Mouse (Mus musculus): Measurements from ENCODE around the gene Mok.

Mok gene

DNA sequence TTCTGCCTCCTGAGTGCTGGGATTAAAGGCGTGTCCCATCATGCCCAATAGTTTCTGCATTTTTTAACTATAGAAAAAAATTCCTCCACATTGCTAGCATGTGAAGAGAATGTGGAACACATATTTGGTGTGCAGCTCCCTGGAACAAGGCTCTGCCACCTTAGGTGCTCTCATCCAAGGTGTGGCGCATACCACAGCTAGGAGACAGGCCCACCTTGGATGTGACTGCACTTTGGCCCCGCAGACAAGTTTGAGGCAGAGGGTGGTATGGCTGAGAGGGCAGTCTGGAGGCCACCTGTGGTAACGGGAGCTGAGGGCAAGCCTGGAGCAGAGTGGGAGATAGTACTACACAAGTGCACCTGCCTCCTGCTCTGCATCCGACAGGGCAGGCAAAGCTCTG lies 31.9 kb downstream of the Mok start:
- DNase-seq (ENCODE audit: low read depth): no peak

DNA sequence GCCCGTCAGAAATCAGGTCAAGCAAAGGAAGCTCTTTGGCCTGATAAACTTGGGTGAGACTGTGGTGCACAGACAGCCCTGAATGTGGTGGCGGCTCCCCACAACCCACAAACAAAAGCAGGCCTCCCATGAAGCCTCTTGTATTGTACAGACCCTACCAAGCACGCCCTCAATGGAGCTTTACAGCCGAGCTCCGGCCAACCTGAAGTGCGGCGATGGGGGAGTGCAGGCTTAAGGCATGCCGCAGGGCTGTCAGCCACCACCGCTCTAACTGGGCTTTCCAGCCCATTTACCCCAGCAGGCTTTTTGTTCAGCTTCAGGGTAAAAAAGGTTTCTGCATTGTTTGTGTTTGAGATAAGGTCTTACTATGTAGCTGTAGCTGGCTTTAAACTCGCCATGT lies 32.3 kb downstream of the Mok start:
- DNase-seq (ENCODE audit: low read depth): no peak

DNA sequence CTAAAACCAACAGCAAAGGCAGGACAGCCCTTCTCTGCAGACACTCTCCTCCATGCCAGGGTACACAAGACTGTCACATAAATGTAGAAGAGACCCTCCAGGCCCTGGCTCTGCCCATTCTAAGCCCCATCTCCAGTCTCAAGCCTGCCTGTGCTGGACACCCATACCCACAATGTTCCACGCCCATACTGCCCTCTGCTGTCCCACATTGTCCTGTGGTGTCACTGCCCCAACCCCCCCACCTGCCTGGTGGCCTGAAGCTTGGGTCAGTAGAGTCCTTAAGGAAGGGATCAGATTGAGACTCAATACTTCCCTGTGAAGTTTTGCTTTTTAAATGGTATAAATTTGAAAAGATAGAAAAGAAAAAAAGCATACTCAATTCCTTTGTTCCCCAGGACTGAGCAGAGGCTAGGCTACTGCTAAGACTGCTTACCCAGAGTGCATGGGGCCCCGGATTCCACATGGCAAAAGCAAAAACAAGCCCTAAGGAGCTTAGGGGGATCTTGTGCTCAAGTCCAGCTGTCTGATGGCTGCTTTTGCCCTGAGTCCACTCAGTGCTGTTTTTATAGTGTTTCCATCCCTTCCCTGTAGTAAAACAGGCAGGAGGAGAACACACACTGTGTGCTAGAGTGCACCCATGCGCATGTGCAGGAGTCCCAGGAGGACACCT lies 34.3 kb downstream of the Mok start:
- DNase-seq (ENCODE audit: low read depth): no peak

DNA sequence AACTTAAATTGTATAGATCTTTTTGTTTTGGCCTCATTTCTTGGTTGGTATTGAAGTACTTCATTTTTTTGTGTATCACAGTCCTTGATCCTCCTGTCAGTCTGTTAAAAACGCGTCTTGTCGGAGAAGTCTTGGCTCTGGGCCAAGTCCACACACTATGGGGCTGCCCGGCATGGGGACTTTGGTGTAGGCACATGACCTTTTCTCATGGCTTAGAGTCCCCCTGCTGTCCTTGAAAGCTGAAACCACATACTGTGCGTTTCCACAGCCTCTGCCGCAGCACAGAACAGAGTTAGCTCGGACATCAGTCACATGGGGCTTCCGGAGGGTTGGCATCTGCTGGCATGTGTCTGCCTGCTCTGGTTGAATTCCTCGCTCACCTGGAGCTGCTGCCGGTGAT lies 36.5 kb downstream of the Mok start:
- no peak for DNase-seq (ENCODE audit: low read depth)

DNA sequence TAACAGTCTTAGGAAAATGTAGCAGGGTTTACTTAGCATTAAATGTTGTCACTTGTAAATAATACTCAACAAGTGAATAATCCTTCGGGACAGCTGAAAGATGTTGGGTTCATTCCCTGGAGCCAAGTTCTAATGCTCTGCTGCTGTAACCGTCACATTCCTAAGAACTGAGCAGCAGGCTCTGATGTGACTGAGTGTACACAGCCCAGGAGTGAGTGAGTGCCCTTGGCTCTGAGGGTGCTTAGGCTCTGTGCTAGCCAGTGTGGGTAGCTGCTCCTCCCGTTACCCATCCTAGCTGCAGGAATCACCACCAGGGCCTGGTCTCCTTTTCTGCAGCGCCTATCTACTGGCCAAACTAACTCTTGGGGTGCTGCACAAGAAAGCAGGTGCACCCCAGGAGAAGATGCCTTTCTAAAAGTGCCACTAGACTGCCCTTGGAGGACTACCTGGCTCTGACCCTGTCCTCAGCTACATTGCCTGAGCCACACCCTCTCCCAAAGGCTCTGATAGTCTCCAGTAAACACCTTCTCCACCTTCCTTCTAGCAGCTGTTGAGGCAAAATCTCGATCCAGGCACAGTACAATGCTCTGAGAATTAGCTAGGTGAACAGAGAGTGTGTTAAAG lies 38.0 kb downstream of the Mok start:
- DNase-seq (ENCODE audit: low read depth): no peak

DNA sequence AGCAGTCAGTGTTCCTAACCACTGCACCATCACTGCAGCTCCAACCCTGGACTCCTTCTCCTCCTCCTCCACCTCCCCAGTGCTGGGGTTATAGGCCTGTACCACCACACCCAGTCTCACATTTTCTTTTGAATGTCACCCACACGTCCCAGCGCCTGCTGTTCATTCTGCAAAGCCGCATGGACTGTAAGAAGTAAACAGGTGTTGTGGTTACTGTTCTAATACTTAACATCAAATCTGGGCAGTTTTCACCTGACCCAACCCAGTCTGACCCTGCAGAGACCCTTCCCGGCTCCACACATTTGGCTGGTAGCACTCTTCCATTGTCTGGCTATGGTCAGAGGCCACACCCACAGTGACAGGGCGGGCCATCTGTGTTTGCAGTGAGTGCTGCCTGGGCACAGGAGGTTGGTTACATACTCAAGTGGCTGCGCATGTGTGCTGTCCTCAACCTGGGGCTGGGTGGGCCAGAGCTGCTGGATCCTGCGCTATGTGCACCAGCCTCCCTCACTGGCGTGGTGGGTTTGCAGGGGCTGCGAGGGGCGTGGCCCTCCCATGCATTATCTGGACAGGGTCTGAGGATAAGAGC lies 38.8 kb downstream of the Mok start:
- DNase-seq (ENCODE audit: low read depth): no peak

DNA sequence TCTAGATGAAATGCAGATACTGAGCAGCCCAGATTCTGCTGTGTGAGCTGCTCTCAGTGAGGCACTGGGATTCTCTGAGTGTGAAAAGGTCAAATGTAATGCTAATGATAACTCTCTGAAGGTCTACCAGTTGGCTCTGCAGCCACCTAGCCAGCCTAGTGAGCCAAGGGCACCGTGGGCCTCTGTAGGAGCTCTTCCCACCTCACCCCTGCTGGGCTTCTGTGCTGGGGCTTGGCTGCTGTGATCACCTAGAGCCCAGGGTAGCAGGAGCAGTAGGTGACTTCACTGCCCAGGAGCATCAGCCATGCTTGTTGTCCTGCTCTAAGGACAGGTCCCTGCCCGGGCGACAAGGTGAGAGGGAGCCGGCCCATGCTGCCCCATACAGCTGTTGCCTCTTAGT lies 41.5 kb downstream of the Mok start:
- DNase-seq (ENCODE audit: low read depth): no peak

DNA sequence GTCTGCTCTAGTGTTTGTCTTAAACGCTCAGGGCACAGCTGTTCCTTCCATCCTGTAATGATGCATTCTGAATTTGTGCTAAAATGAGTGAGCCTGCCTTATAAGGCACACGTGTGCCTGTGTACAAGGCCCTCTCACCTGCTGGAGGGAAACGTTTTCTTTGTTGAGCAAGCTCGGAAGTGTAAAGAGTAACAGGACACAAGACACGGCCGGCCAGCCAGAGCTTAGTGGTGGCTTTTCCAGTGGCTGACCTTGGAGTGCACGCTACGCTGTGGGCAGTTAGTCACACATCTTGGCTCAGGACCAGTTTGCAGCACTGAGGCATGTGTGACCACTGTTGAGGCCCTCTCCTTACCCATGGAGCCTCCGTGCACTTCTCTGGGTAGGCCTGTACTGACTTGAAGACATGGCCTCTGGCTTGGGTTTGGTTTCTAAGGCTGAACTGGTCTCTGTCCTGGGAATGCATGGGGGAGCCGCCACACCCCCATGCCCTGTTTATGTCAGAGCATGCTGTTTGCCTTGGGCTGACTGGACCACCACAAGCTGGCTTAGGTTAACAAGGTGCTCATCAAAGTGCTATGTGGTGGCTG lies 42.8 kb downstream of the Mok start:
- DNase-seq (ENCODE audit: low read depth): no peak

DNA sequence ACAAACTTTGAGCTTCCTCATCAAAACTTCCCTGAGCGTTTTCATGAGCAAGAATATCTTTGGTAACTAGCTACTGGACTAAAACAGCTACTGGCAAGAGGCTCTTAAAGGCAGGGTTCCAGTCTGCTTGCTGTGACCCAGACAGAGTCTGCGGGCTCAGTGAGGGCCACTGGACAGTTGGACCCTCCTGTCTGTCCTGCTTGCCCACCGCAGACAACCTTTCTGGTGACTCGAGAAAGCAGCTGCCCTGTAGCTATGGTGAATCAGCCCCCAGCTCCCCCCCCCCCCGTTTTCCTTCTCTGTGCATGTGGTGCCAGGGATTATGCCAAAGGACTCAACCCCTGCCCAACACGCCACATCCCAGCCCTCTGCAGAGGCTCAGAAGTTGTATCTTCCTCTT lies 43.5 kb downstream of the Mok start:
- no peak for DNase-seq (ENCODE audit: low read depth)

DNA sequence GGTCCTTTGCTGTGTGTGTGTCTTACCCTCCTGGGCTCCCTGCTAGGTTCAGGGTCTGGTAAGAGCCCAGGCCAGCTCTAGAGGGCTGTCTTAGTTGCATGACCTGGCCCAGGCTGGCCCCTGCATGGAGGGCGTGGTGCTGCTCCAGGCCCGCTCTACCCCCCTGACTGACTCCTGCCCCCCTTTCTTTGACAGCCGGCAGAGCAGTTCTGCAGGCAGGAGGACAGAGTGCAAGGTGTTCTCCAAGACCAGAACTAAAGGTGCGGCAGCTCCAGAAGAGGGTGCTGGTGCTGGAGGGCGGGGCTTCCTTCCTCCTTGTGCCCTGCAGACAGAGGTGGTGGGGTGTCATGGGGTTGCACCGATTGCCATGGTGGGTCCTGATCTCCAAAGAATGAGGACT lies 44.0 kb downstream of the Mok start:
- no peak for DNase-seq (ENCODE audit: low read depth)

DNA sequence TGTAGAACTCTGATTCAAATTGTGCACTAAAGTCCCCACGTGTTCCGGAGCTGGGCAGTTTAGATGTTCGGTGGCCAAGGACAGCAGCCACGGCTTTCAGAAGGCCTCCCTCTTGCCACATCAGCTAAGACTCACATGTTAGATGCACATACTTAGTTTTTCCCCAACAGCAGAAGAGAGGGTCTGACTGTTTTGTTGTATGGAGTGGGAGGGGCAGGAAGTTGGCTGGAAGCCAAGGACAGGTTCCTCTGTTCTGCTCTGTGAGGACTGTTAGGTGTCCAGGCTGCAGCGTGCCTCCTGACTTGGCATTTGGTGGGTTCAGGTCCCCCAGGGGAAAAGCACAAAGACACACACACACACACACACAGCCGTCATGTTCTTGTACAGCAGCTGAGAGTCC lies 45.7 kb downstream of the Mok start:
- DNase-seq (ENCODE audit: low read depth): no peak

DNA sequence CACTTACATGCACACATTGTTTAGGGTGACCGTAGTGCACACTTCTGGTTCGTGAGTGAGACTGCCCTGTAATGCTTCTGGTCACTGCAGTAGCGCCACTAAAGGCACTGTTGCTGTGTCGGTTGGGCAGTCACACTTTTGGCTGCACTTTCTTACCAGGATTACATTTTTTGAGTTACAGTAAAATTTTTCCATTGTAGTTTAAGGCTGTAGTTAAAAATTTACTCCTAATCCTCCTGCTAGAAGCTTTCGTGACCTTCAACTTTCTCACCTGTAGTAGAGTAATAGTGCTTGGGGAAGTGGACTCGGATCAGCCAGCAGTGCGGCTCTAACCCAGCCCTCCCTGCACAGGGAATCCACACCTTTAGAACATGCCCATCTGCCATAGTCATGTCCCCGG lies 49.7 kb downstream of the Mok start:
- no peak for DNase-seq (ENCODE audit: low read depth)

DNA sequence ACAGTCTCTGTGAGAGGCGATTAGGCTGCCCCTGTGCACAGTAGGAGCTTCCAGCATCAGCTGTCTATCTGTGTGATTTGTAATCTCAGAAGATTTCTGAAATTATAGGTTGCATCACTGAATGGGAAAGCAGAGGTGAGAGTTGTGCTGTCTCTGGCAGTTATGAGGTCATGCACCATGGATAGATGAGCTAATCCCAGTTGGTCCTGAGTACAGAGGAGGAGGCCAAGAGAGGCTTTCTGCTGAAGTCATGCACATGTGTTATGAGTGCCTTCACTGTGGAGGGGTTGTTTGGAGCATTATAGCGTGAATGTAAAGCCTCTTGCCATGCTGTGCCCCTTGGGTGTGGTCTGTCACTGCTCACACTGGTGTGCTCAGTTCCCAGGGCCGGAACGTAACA lies 50.2 kb downstream of the Mok start:
- no peak for DNase-seq (ENCODE audit: low read depth)

DNA sequence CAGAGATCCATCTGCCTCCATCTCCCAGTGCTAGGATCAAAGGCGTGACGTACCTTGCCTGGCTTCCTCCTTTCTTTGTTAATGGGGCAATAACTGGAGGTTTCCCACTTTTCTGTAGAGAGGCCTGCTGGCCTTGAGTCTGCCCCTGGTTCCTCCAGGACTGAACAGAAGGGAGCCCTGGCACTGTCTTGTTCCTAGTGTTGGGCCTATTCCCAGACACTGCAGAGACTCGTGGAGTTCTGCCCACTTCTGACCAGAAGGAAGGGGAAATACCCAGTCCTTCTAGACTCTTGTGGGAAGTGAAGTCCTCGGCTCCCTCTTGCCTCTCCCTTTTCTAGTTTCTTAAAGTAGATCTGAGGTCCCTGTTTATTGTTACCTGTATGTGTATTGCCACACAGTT lies 54.5 kb downstream of the Mok start:
- no peak for DNase-seq (ENCODE audit: low read depth)

DNA sequence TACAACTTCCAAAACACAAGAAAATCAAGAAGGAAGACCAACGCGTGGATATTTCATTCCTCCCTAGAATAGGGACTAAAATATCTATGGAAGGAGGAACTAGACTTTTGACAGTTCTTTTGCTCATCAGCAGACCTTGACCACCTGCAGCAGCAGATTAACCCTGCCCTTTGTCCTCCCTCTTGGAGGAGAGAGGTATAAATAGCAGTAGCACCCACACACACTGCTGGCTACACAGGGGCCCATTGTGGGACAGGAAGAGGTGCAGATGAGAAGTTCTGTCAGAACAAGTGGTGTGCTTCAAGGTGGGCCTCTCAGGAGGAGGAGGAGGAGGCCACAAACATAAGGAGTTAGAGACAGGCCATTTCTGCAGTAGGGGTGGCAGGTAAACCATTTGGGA lies 56.5 kb downstream of the Mok start:
- no peak for DNase-seq (ENCODE audit: low read depth)

DNA sequence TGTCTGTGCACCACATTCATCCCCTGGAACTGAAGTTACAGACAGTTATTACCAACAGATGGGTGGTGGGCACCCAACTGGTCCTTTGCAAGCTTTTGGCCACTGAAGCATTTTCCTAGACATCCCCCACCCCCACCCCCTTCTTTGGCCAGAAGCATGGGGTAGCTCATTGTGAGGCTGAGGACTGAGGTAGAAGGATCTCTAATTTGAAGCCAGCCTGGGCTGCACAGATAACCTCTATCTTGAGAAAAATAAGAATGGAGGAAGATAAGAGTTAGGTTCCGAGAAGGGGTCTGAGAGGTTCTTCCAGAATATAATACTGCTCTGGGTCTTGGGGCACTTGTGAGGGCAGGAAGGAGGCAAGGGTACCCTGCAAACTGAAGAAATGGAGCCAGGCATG lies 58.5 kb downstream of the Mok start:
- peak; percentile 28 for DNase-seq (ENCODE audit: low read depth)

DNA sequence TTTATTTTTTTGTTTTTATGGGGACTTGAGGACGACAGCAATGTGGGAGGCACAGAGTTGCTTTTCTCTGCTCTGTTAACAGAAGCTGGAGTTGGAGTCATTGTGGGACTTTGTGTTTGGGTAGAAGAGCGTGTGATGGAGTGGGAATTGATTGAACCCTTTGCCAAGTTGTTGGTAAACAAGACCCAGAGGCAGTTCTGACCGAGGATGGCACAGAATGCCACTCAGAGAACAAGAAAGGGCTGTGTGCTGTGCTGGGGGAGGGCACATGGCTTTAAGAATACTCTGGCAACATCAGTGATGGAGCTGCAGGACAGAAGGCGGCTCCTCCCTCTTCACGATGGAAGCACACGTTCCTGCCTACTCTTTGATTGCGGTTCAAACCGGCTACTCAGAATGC lies 59.6 kb downstream of the Mok start:
- no peak for DNase-seq (ENCODE audit: low read depth)

DNA sequence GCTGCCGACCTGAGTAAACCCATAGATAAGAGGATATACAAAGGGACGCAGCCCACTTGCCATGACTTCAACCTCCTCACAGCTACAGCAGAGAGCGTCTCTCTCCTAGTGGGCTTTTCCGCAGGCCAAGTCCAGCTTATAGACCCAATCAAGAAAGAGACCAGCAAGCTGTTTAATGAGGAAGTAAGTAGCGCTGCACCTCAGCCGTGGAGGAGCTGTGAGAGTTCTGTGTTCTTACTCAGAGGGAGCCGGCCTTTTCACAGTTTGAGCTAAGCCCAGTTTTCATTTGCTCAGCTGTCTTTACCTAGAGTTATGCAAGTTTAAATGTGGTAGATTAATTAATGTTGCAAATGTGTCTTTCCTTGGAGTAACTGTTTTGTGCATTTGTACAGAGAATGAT lies 61.4 kb downstream of the Mok start:
- DNase-seq (ENCODE audit: low read depth): no peak

DNA sequence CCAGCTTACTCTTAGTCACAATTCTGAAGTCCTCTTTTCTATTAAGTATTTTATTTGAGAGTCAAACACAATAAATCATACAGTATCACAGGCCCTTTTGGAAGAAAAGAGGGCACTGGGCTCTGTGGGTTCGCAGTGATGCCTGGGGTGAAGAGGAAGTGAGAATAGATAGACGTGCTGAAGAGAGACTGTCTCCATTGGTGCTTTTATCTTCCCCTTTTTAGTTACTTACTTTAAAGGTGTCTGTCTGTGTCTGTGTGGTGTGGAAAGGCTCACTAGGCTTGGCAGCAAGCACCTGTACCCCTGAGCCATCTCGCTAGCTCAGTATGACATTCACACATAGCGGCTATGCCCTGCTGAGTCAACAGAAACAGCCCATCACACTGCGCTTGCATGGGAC lies 62.9 kb downstream of the Mok start:
- DNase-seq (ENCODE audit: low read depth): no peak

DNA sequence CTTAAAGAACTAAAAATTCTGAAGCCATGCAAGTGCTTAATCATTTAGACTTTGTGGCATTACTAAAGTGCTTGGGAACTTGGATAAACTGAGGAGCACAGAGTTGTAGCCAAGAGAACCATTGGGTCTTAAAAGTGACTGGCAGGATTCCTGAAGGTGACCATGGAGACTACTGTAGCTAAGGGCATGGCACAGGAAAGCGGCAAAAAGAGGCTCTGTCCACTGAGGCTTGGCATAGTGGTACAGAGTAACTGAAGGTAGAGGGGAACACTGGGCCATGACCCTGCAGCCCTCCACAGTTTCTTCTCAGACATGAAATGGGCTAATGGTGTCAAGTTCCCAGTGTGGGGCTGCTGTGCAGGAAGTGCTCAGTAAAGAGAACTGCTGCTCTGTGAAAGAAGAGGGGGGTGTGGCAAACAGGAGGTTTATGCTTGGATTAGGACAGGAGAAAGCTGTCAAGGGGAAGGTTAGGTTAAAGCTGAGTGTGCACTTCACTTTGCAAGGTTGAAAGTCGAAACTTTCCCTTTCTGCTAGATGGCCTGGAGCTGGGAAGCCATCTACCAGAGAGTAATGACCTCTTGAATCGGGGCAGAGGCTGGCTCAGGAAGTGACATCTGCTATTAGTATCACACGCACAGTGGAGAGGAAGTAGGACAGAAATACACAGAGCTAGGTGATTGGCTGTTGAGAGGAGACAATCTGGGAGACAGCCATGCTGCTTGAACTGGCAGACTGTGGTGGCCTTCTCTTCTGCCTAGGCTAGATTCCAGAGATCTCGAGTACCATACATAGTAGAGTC lies 64.9 kb downstream of the Mok start:
- no peak for DNase-seq (ENCODE audit: low read depth)

DNA sequence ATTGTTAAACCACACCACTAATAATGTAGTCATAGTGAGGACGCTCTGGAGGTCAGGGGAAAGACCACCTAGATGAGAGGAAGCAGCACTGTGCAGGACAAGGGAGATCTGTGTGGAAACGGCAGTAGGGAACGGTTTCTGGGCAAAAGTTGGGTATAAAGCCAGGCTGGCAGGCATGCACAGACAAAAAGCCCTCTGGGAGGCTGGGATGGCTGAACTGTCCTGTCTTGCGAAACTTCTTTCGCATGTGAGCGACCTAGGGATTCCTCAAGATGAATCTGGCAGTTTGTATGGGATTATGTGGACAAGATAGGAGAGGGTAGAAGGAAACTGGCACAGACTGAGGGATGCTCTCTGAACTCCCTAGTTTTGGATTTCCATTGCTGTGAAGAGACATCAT lies 68.8 kb downstream of the Mok start:
- no peak for DNase-seq (ENCODE audit: low read depth)

DNA sequence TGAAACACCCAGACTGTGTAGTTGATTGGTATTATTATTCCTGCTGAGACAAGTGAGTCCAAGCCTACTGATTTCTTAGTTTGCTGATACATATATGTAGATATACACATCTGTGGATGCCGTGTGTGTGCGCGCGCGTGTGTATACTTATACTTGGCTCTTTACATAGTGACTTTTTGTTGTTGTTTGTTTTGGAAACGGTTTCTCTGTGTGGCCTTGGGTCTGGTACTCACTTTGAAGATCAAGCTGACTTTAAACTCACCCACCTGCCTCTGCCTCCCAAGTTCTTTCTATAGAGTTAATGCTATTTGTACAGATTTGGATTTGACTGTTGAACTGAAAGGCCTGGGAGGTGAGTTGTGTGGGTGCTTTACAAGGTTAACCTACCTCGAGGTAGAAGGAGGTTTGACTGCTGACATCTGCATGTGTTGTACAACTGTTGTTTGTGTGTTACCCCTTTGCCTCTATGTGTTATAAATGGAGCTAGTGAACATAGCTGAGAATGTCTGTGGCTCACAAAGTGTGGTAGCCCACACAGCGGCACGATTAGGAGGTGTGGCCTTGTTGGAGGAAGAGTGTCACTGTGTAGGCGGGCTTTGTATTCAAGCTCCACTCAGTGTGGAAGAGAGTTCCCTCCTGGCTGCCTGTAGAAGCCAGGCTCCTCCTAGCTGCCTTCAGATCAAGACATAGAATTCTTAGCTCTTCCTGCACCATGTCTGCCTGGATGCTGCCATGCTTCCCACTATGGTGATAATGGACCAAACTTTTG lies 70.1 kb downstream of the Mok start:
- no peak for DNase-seq (ENCODE audit: low read depth)

All from c-Kit-positive CD71-positive TER-119-negative erythroid progenitor cells, embryonic 14.5 days (primary cell).